In the genomic region with DNA sequence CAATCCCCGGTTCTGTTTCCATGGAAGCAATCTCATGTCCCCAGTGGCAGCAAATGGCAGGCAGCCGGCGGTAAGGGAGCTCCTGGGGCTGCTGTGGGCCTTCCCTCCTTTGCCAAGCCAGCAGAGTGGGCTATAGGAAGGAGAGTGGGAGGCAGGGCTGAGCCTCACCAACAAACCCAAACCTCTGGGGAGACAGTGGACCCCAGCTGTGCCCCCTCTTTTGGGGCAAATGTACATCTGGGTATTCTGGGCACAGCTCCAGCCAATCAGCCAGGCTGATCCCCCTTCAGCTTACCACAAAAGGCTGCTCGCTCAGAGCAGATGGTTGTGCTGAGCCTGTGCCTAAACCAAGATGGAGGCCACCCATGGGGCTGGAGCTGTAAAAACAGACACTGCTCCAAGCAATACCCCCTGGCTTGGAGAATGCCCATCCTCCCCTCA, we compare ENCODE assay signal across 8 mouse cellular contexts.
A peak's percentile ranks its signal among the peaks of the same experiment; 100 is the strongest.
DNase-seq lines count a peak whose midpoint lies in the region; ATAC-seq and TF ChIP-seq lines count a peak whose summit lies in the region.

No protein-coding gene starts in this region.

- intact Hi-C loops in heart, adult 2 months (cut with DNase I): no loop called here
- intact Hi-C loops in left cerebral cortex, postnatal 36 days (cut with DNase I): no loop called here

- TF ChIP-seq EP300 in heart, adult 2 months (IDR thresholded peaks at IDR 0.05; ENCODE audit: insufficient read depth, low read depth, low read length): no peak
- no peak for TF ChIP-seq EP300 in lung, postnatal 0 days (IDR thresholded peaks at IDR 0.05)

- no peak for TF ChIP-seq POLR2A in heart, adult 2 months (IDR thresholded peaks at IDR 0.05; ENCODE audit: insufficient read depth, low read depth, low read length)

- H3K9me3 ChIP-seq in heart, embryonic 10.5 days: peaks cover 6% of the 10 kb centered on the region
- H3K9me3 ChIP-seq in forebrain, embryonic 13.5 days (replicated peaks): peaks cover 16% of the 10 kb centered on the region; the same call in 1 of the 2 replicates
- peaks cover 15% of the 10 kb centered on the region for H3K9me3 ChIP-seq in hindbrain, embryonic 14.5 days (ENCODE audit: control insufficient read depth, low read length)
- peaks cover 3% of the 10 kb centered on the region; the same call in 1 of the 2 replicates for H3K9me3 ChIP-seq in midbrain, embryonic 16.5 days (replicated peaks; ENCODE audit: control insufficient read depth, low read length, poor library complexity, severe bottlenecking)
- H3K9me3 ChIP-seq in lung, postnatal 0 days (ENCODE audit: low read length): peaks cover 6% of the 10 kb centered on the region; the same call in 1 of the 2 replicates

- no peak overlapping the region for H3K4me3 ChIP-seq in heart, adult 2 months
- H3K4me3 ChIP-seq in heart, embryonic 10.5 days: no peak overlapping the region
- no peak overlapping the region for H3K4me3 ChIP-seq in forebrain, embryonic 13.5 days
- H3K4me3 ChIP-seq in hindbrain, embryonic 14.5 days (replicated peaks; ENCODE audit: low read length): no peak overlapping the region
- H3K4me3 ChIP-seq in midbrain, embryonic 16.5 days (ENCODE audit: low read depth, low read length): no peak overlapping the region
- no peak overlapping the region for H3K4me3 ChIP-seq in lung, postnatal 0 days (ENCODE audit: low read depth, low read length)

- H3K79me2 ChIP-seq in heart, adult 2 months (replicated peaks; ENCODE audit: control insufficient read depth, insufficient read depth, low read length): no peaks in the 10 kb centered on the region

- no peak overlapping the region for H3K9ac ChIP-seq in heart, adult 2 months (ENCODE audit: low read depth, low read length)
- no peak overlapping the region for H3K9ac ChIP-seq in forebrain, embryonic 13.5 days
- no peak overlapping the region for H3K9ac ChIP-seq in hindbrain, embryonic 14.5 days
- H3K9ac ChIP-seq in midbrain, embryonic 16.5 days (ENCODE audit: low read depth, low read length): no peak overlapping the region
- H3K9ac ChIP-seq in lung, postnatal 0 days (replicated peaks; ENCODE audit: low read depth): no peak overlapping the region

- ATAC-seq in forebrain, embryonic 13.5 days: peak; percentile 82
- ATAC-seq in hindbrain, embryonic 14.5 days (ENCODE audit: low FRiP score): peak; percentile 85
- ATAC-seq in midbrain, embryonic 16.5 days: peak; percentile 80
- no peak for ATAC-seq in lung, postnatal 0 days

- WGBS in heart, adult 2 months: 22% methylated on average over 4 of the region's 4 CpGs
- 37% methylated on average over 4 of the region's 4 CpGs for WGBS in heart, embryonic 10.5 days
- WGBS in forebrain, embryonic 13.5 days: 28% methylated on average over 4 of the region's 4 CpGs
- WGBS in hindbrain, embryonic 14.5 days: 16% methylated on average over 4 of the region's 4 CpGs
- whole genome bisulfite sequencing in midbrain, embryonic 16.5 days: 15% methylated on average over 4 of the region's 4 CpGs
- 44% methylated on average over 4 of the region's 4 CpGs for WGBS in lung, postnatal 0 days

- H3K4me2 ChIP-seq in forebrain, embryonic 13.5 days: no peak overlapping the region
- H3K4me2 ChIP-seq in hindbrain, embryonic 14.5 days (replicated peaks): no peak overlapping the region
- H3K4me2 ChIP-seq in midbrain, embryonic 16.5 days (ENCODE audit: low read length): 0 out of 2 replicates have a peak overlapping the region, but pooled peaks have one; percentile 9
- H3K4me2 ChIP-seq in lung, postnatal 0 days (replicated peaks; ENCODE audit: low read depth, low read length): no peak overlapping the region

- no peak overlapping the region for H3K27ac ChIP-seq in heart, adult 2 months
- no peak overlapping the region for H3K27ac ChIP-seq in heart, embryonic 10.5 days
- peak overlapping the region; percentile 59 for H3K27ac ChIP-seq in forebrain, embryonic 13.5 days
- peak overlapping the region; percentile 74 for H3K27ac ChIP-seq in hindbrain, embryonic 14.5 days
- peak overlapping the region; percentile 72 for H3K27ac ChIP-seq in midbrain, embryonic 16.5 days (ENCODE audit: low read length)
- H3K27ac ChIP-seq in lung, postnatal 0 days (ENCODE audit: low read length): no peak overlapping the region

- H3K27me3 ChIP-seq in heart, adult 2 months (ENCODE audit: control insufficient read depth, insufficient read depth, low read length): no peaks in the 10 kb centered on the region
- H3K27me3 ChIP-seq in heart, embryonic 10.5 days (ENCODE audit: insufficient read depth, poor library complexity, severe bottlenecking): no peaks in the 10 kb centered on the region
- peaks cover 4% of the 10 kb centered on the region; the same call in 1 of the 2 replicates for H3K27me3 ChIP-seq in forebrain, embryonic 13.5 days
- H3K27me3 ChIP-seq in hindbrain, embryonic 14.5 days (ENCODE audit: control insufficient read depth, insufficient read depth, low read length): no peaks in the 10 kb centered on the region
- H3K27me3 ChIP-seq in midbrain, embryonic 16.5 days (ENCODE audit: control insufficient read depth, insufficient read depth, low read depth, low read length): no peaks in the 10 kb centered on the region
- no peaks in the 10 kb centered on the region for H3K27me3 ChIP-seq in lung, postnatal 0 days (replicated peaks; ENCODE audit: insufficient read depth, low read length)

- peak; percentile 65 to 69 for DNase-seq in heart, adult 2 months
- DNase-seq in heart, embryonic 10.5 days (ENCODE audit: low spot score): no peak
- peak; percentile 67 for DNase-seq in hindbrain, embryonic 14.5 days (ENCODE audit: low spot score)
- no peak for DNase-seq in B cell, adult 2 months
- no peak for DNase-seq in lung, postnatal 0 days (ENCODE audit: low spot score)
- DNase-seq in left cerebral cortex, postnatal 36 days (ENCODE audit: low spot score in 2 of 2): no peak

- H3K4me1 ChIP-seq in heart, adult 2 months (ENCODE audit: control insufficient read depth, insufficient read depth, low read length): peaks cover 3% of the 10 kb centered on the region
- peaks cover 11% of the 10 kb centered on the region for H3K4me1 ChIP-seq in heart, embryonic 10.5 days
- H3K4me1 ChIP-seq in forebrain, embryonic 13.5 days: peaks cover 26% of the 10 kb centered on the region
- peaks cover 17% of the 10 kb centered on the region for H3K4me1 ChIP-seq in hindbrain, embryonic 14.5 days (replicated peaks; ENCODE audit: control insufficient read depth, insufficient read depth, low read length)
- peaks cover 21% of the 10 kb centered on the region; the same call in 1 of the 2 replicates for H3K4me1 ChIP-seq in midbrain, embryonic 16.5 days (ENCODE audit: control insufficient read depth, insufficient read depth, low read length)
- H3K4me1 ChIP-seq in lung, postnatal 0 days (ENCODE audit: insufficient read depth, low read depth, low read length): no peaks in the 10 kb centered on the region

- 0 out of 2 replicates have a peak, but pooled peaks have one; percentile 15 for TF ChIP-seq CTCF in heart, adult 2 months (IDR thresholded peaks at IDR 0.05)
- no peak for TF ChIP-seq CTCF in lung, postnatal 0 days (IDR thresholded peaks at IDR 0.05)

- H3K36me3 ChIP-seq in heart, adult 2 months (ENCODE audit: control insufficient read depth, insufficient read depth, low read length): no peaks in the 10 kb centered on the region
- no peaks in the 10 kb centered on the region for H3K36me3 ChIP-seq in heart, embryonic 10.5 days
- H3K36me3 ChIP-seq in forebrain, embryonic 13.5 days (ENCODE audit: poor library complexity, severe bottlenecking): no peaks in the 10 kb centered on the region
- H3K36me3 ChIP-seq in hindbrain, embryonic 14.5 days (replicated peaks; ENCODE audit: control insufficient read depth, insufficient read depth): no peaks in the 10 kb centered on the region
- H3K36me3 ChIP-seq in midbrain, embryonic 16.5 days (ENCODE audit: control insufficient read depth, insufficient read depth, low read length): no peaks in the 10 kb centered on the region
- no peaks in the 10 kb centered on the region for H3K36me3 ChIP-seq in lung, postnatal 0 days (ENCODE audit: insufficient read depth, low read length)

Comparison
In these comparisons a context has a peak if more than half of its experiments do, and no peak if none do; other contexts are left out.
1. DNase-seq: peak in heart, adult 2 months (2 of 2) and hindbrain, embryonic 14.5 days (single experiment); none in heart, embryonic 10.5 days (single experiment), B cell, adult 2 months (0 of 2), lung, postnatal 0 days (single experiment) and left cerebral cortex, postnatal 36 days (0 of 2).
2. H3K27ac ChIP-seq: peak in forebrain, embryonic 13.5 days (single experiment), hindbrain, embryonic 14.5 days (single experiment) and midbrain, embryonic 16.5 days (single experiment); none in heart, adult 2 months (single experiment), heart, embryonic 10.5 days (single experiment) and lung, postnatal 0 days (single experiment).